Mouse (Mus musculus) bone marrow, adult 2 months (tissue): ENCODE data around the gene Hoxa4.

ENCODE experiments used
- CTCF ChIP-seq: fragments of 200-500 bp; IDR thresholded peaks from 2 replicates; pipeline ENCODE4 v1.5.1; 2011; ENCODE audit warnings: low read length, control low read depth; ENCODE audit not compliant: control insufficient read depth, insufficient read depth
- POLR2A ChIP-seq: fragments of 200-500 bp; IDR thresholded peaks from 2 replicates; pipeline ENCODE4 v1.6.1; 2011; ENCODE audit warnings: low read depth, mild to moderate bottlenecking, control low read depth, low read length, borderline replicate concordance; ENCODE audit not compliant: control insufficient read depth

DNA sequence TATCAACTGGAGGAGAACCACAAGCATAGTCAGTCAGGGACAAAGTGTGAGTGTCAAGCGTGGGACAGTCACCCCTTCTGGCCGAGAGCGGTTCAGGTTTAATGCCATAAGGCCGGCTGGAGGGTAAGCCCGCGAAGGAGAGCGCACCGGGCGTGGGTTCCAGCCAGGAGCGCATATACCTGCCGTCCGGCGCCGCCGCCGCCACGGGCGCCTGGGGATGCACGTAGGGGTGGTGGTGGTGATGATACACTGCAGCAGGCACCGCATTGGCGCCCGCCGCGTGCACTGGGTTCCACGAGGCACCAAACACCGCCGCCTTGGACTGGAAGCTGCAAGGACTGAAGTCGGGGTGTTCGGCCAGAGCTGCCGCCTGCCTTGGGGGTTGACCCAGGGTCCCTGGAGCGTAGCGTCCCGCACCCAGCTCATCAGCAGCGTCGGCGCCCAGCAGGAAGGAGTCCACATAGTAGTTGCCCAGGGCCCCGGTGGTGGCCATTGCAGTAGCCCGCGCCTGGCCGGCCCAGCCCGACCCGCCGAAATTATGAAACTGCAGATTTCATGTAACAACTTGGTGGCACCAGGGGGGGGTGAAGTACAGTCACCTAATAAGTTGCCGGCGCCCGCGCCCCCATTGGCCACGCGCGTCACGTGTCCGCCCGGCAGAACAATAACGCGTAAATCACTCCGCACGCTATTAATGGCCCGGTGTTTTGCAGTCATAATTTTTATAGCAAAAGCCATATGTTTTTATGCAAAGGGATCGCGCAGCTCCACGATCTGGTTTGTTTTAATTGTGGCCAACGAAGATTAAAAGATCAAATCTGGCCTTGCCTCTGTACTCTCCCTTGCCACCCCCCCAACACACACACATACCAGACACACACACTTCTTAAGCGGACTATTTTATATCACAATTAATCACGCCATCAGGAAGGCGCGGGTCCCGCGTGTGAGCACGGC, 34.3 kb upstream of the Hoxa4 start:
- TF ChIP-seq POLR2A (no peak), CTCF (no peak)
